Mouse (Mus musculus) E14TG2a.4 (cell line): ENCODE results near the gene Gm9745.

Experiments used
- CTCF ChIP-seq: conservative IDR thresholded peaks from 2 replicates; pipeline ENCODE4 v1.5.1; 2014; ENCODE audit warnings: low read length
- NANOG ChIP-seq: IDR thresholded peaks from 2 replicates; pipeline ENCODE4 v1.6.1; 2014; ENCODE audit warnings: borderline replicate concordance, low read length, mixed read lengths
- POU5F1 ChIP-seq: IDR thresholded peaks from 2 replicates; pipeline ENCODE4 v1.6.1; 2014; ENCODE audit warnings: low read length, borderline replicate concordance

DNA sequence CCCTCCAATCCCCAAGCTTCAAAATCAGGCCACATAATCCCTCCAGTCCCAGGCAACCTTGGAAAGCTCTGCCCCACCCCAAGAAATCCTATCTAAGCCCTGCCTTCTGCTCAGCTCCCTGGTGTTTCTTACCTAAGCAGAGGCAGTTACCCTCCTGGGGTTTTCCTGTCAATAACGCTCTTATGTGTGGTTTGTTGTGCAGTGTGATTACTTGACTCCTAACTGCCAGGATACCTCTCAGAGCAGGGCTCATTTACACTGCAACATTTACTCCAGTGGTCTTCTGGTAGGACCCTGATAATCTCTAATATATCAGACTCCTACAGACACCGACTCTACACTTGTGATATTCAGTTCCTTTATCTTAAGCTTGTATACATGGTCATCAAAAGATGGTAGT is 14.5 kb downstream of the Gm9745 start:
- TF ChIP-seq CTCF (no peak), POU5F1 (no peak), NANOG (no peak)
